Mouse (Mus musculus): ENCODE data around the gene Tex45. TPM values are rescaled to one million over a fixed set of nuclear protein-coding genes. Genes with fewer than 3 reads are reported as not detected.

Tex45 gene
- total RNA-seq, 2 experiments from 2014 or later, result not detected

DNA sequence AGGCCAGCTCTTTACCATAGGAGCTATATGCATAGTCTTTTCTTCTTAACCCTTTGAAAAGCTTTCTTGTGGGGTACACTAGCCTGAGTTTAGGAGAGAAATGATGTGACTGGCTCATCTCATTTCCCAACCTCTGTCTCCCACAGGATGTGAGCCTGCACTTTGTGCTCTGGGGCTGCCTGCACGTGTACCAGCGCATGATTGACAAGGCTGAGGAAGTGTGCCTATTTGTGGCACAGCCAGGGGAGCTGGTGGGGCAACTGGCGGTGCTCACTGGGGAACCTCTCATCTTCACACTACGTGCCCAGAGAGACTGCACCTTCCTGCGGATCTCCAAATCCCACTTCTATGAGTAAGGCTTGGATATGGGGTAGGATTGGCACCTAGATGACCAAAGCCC is 60.2 kb downstream of the Tex45 start:
- peak; percentile 88 for ATAC-seq (replicated peaks; ENCODE audit: poor library complexity, severe bottlenecking)

DNA sequence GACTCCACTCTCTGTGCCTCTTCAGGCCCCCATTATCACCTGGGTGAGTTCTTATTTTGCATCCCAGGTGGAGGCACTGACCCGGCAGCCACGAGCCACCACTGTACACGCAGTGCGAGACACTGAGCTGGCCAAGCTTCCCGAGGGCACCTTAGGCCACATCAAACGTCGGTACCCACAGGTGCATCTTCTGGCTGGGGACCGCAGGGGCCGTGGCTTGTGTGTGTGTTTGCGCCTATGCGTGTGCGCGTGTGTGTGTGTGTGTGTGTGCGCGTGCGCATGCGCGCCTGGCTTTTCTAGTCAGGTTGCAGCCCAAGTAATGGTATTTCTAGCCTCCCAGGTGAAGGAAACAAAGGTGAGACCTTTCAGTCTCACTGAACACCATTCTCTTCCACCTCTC is 61.3 kb downstream of the Tex45 start:
- no peak for ATAC-seq (replicated peaks; ENCODE audit: poor library complexity, severe bottlenecking)

- peak; percentile 62 for ATAC-seq (replicated peaks; ENCODE audit: poor library complexity, severe bottlenecking)
Observed at GRCm38 (mm10) chr8:3536053-3536841, 65.6 kb downstream of the Tex45 start.

Other genes starting within 250 kb of the Tex45 start
- gene Insr, start 191.2 kb upstream of the Tex45 start, total RNA-seq (2014; fragmentation: Nextera tagmentation), result 24.1 and 27.3 TPM in 2 replicates
- gene Insr, start 191.2 kb upstream of the Tex45 start, total RNA-seq (2017), result 12.2 and 12.3 TPM in 2 replicates
- gene A430078G23Rik, start 117.4 kb upstream of the Tex45 start, total RNA-seq (2014; fragmentation: Nextera tagmentation), result 18.7 and 25.6 TPM in 2 replicates
- 10.5 and 14.7 TPM in 2 replicates for gene A430078G23Rik, start 117.4 kb upstream of the Tex45 start, total RNA-seq (2017)
- 29.1 and 36.5 TPM in 2 replicates for gene Arhgef18, start 77.9 kb upstream of the Tex45 start, total RNA-seq (2014; fragmentation: Nextera tagmentation)
- 24.7 and 25.2 TPM in 2 replicates for gene Arhgef18, start 77.9 kb upstream of the Tex45 start, total RNA-seq (2017)
- 2.3 and 2.8 TPM in 2 replicates for gene Pex11g, start 3.2 kb upstream of the Tex45 start, total RNA-seq (2014; fragmentation: Nextera tagmentation)
- 1.6 and 3.4 TPM in 2 replicates for gene Pex11g, start 3.2 kb upstream of the Tex45 start, total RNA-seq (2017)
- gene Zfp358, start 22.3 kb downstream of the Tex45 start, total RNA-seq (2014; fragmentation: Nextera tagmentation), result 11.8 and 17.0 TPM in 2 replicates
- gene Zfp358, start 22.3 kb downstream of the Tex45 start, total RNA-seq (2017), result 3.3 and 5.0 TPM in 2 replicates
- 26.7 and 55.5 TPM in 2 replicates for gene Mcoln1, start 29.6 kb downstream of the Tex45 start, total RNA-seq (2014; fragmentation: Nextera tagmentation)
- gene Mcoln1, start 29.6 kb downstream of the Tex45 start, total RNA-seq (2017), result 21.8 and 41.5 TPM in 2 replicates
- gene Pnpla6, start 44.5 kb downstream of the Tex45 start, total RNA-seq (2014; fragmentation: Nextera tagmentation), result 39.0 and 39.4 TPM in 2 replicates
- gene Pnpla6, start 44.5 kb downstream of the Tex45 start, total RNA-seq (2017), result 11.8 and 16.8 TPM in 2 replicates
- not detected in 2 replicates for gene C330021F23Rik, start 97.1 kb downstream of the Tex45 start, total RNA-seq (2014; fragmentation: Nextera tagmentation)
- gene C330021F23Rik, start 97.1 kb downstream of the Tex45 start, total RNA-seq (2017), result 0.43 TPM in 1 of 2 replicates, not detected in the other
- gene Camsap3, start 116.4 kb downstream of the Tex45 start, total RNA-seq (2014; fragmentation: Nextera tagmentation), result 0.19 and 0.82 TPM in 2 replicates
- 0.13 TPM in 1 of 2 replicates, not detected in the other for gene Camsap3, start 116.4 kb downstream of the Tex45 start, total RNA-seq (2017)
- gene Xab2, start 150.5 kb downstream of the Tex45 start, total RNA-seq (2014; fragmentation: Nextera tagmentation), result 33.1 and 35.2 TPM in 2 replicates
- gene Xab2, start 150.5 kb downstream of the Tex45 start, total RNA-seq (2017), result 44.9 and 51.3 TPM in 2 replicates
- gene Pet100, start 150.7 kb downstream of the Tex45 start, total RNA-seq (2014; fragmentation: Nextera tagmentation), result 118 and 132 TPM in 2 replicates
- 141 and 273 TPM in 2 replicates for gene Pet100, start 150.7 kb downstream of the Tex45 start, total RNA-seq (2017)
- not detected in 2 replicates for gene Pcp2, start 154.7 kb downstream of the Tex45 start, total RNA-seq (2014; fragmentation: Nextera tagmentation)
- not detected in 2 replicates for gene Pcp2, start 154.7 kb downstream of the Tex45 start, total RNA-seq (2017)
- gene Stxbp2, start 160.1 kb downstream of the Tex45 start, total RNA-seq (2014; fragmentation: Nextera tagmentation), result 194 and 226 TPM in 2 replicates
- 109 and 135 TPM in 2 replicates for gene Stxbp2, start 160.1 kb downstream of the Tex45 start, total RNA-seq (2017)
- 0.73 TPM in 1 of 2 replicates, not detected in the other for gene Retn, start 184.9 kb downstream of the Tex45 start, total RNA-seq (2014; fragmentation: Nextera tagmentation)
- not detected in 2 replicates for gene Retn, start 184.9 kb downstream of the Tex45 start, total RNA-seq (2017)
- gene Mcemp1, start 194.9 kb downstream of the Tex45 start, total RNA-seq (2014; fragmentation: Nextera tagmentation), result 14.1 and 33.6 TPM in 2 replicates
- 18.5 and 18.9 TPM in 2 replicates for gene Mcemp1, start 194.9 kb downstream of the Tex45 start, total RNA-seq (2017)
- gene Fcor, start 201.5 kb downstream of the Tex45 start, total RNA-seq (2014; fragmentation: Nextera tagmentation), result 27.9 and 43.5 TPM in 2 replicates
- 13.1 and 14.4 TPM in 2 replicates for gene Fcor, start 201.5 kb downstream of the Tex45 start, total RNA-seq (2017)
- gene Trappc5, start 205.4 kb downstream of the Tex45 start, total RNA-seq (2014; fragmentation: Nextera tagmentation), result 24.1 and 27.2 TPM in 2 replicates
- 30.9 and 39.8 TPM in 2 replicates for gene Trappc5, start 205.4 kb downstream of the Tex45 start, total RNA-seq (2017)
- gene Fcer2a, start 223.3 kb downstream of the Tex45 start, total RNA-seq (2014; fragmentation: Nextera tagmentation), result not detected in 2 replicates
- gene Fcer2a, start 223.3 kb downstream of the Tex45 start, total RNA-seq (2017), result not detected in 2 replicates
- not detected in 2 replicates for gene Clec4g, start 249.8 kb downstream of the Tex45 start, total RNA-seq (2014; fragmentation: Nextera tagmentation)
- not detected in 2 replicates for gene Clec4g, start 249.8 kb downstream of the Tex45 start, total RNA-seq (2017)

Data from granulocyte monocyte progenitor cell, adult 5-6 weeks (primary cell).